Mouse (Mus musculus) kidney, postnatal 4 days (tissue): ENCODE data around the gene Sycp2.
"Not testable (repeated sequence)": the region's sequence is repeated elsewhere in the genome, so short reads cannot be mapped to it uniquely, and the experiment has no call there.

ENCODE experiments used
- DNase-seq, 2 experiments: peaks; one replicate each; pipeline ENCODE4 v3.0.0; 2021; ENCODE audit warnings: mixed read lengths in 2 of 2

Gene Sycp2

DNA sequence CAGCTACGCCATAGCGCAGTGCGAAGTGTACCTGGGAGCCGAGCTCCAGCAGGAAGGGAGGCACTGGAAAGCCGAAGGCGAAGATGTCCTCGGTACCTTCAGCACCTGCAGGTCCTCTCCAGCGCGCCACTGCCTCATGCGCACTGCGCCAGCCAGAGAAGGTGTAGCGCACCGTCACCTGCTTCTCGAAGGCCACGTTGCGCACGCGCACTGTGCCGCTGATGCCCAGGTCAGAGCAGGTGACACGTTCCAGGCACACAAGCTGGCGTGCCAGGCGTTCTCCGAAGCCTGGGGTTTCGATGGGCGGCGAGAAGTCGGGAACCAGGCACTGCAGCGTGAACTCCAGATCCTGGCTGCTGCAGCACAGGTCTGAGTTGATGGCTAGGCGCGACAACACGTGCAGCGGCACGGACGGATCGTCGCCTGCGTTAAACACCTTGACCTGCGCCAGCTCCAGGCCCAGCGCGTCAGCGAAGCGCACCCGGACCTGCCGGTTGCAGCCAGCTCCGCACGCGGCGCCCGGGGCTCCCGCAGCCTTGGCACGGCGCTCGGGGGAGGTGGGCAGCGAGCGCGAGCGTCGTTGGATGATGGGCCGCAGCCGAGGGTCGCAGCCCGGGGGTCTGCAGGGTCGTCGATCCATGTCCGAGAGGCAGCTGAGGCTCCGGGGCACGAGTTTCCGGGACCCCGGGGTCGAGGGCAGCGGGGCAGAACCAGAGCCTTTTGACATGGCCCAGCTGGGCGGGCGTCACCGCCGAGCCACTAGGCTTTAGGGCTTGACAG is 6.2 kb upstream of the Sycp2 start:
- peak; percentile 41 to 63 for DNase-seq

DNA sequence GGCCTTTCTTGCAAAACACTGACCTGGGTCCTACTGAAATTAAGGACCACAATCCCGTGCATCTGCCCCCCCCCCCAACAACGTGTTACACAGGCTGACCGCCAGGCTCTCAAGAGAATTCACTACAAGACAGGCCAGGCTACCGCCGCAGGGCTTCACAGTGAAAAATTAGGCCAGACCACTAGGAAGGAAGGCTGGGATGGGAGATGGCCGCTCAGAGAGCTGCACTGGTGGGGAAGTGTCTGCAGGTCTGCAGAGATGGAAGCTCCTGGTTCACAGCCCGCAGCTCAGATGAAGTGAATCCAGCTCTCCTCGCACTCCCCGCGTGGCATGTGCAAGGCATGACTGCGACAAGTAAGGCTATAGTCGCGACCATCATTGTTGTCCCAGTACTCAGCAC is 5.6 kb upstream of the Sycp2 start:
- no peak for DNase-seq

GRCm38 (mm10) chr2:178412598-178412997 is 5.1 kb upstream of the Sycp2 start:
- peak in 1 of 2 experiments; percentile 36 for DNase-seq

- no peak for DNase-seq
Measured at GRCm38 (mm10) chr2:178410286-178410685, 2.8 kb upstream of the Sycp2 start.

DNA sequence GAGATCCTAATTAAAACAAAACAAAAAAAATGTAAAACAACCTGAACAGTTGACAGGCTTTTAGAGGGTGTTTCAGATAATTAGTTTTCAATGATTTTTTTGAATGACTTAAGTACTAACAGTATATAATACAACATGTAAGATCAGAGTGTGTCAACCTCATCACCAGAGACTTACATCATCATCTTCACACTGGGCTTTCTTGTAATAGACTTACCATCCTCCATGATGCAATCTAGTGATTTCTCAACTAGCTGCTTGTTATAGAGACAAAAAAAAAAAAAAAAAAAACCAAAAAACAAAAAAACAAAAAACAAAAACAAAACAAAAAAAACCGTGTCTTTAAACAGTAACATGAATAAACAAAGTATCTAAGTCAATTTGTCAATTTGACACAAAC is 1.5 kb upstream of the Sycp2 start:
- no peak for DNase-seq

GRCm38 (mm10) chr2:178342597-178342996 is 64.9 kb downstream of the Sycp2 start:
- no peak for DNase-seq

DNA sequence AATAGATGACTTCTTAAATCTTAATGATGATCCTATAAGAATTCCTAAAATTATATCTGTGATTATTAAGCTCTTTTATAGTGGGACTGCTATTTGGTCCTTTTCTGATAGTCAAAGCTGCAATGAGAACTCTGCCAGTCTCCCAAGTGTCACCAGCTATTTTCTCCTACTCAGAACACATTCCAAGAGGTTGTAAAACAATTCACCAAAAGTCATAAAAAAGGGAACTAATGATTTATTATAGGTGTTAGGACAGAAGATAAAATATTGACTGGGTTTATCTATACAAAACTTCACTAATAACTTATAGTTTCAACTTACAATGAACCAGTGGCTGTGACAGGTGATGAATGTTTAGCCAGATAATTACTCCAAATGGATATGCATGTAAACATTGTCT is 65.4 kb downstream of the Sycp2 start:
- DNase-seq: not testable (repeated sequence)

DNA sequence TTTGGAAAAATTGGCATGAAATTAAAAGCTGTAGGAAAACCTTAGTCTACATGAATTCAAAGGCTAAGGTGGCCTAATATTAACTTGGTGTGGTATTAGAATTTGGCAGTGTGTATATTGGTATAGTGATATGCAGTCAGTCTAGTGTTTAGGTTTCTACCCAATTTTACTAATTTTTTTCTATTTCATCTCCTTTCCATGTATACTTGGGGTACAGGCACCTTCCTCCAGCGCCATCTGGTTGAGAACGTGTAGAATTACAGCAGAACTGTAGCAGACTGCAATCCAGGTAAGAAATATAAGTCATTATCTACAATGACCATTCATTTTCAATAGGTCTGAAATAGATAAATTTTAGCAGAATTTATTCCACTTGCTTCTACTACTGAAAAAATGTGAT is 68.4 kb downstream of the Sycp2 start:
- DNase-seq: no peak

GRCm38 (mm10) chr2:178337878-178338277 is 69.6 kb downstream of the Sycp2 start:
- DNase-seq: no peak

DNA sequence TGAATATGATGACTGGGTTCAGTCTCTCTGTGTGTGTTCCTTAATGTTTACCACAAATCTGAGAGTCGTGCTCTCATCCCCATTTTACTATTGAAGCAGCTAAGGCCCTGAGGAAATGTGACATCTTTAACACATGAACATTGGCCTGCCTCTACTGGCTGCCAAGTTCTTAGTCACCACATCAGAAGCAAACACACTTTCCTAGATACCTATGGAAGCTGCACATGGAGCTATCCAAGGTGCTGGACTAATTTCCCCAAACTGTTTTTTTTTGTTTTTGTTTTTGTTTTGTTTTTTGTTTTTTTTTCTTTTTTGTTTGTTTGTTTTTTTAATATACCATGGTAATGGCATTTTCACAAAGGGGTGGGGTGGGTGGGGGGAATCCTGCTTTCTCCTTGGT is 77.5 kb downstream of the Sycp2 start:
- peak; percentile 13 to 15 for DNase-seq

DNA sequence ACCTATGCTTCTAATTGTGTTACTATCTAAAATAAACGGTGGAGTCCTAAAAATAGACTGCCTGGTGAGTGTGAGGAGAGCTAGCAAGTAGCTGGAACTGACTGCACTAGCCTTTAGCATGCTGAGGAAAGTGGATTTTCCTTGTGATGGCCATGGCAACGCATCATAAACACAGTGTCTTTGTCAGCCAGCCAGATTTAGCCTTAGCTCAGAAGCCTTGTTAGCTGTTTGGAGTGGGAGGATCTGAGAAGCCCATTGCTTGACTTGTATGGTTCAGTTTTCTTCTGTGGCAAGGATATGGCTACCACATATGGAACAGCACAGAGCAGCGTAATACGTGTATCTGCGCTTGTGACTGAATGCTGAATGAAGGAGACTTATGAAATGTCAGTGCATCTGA is 77.9 kb downstream of the Sycp2 start:
- DNase-seq: no peak

DNA sequence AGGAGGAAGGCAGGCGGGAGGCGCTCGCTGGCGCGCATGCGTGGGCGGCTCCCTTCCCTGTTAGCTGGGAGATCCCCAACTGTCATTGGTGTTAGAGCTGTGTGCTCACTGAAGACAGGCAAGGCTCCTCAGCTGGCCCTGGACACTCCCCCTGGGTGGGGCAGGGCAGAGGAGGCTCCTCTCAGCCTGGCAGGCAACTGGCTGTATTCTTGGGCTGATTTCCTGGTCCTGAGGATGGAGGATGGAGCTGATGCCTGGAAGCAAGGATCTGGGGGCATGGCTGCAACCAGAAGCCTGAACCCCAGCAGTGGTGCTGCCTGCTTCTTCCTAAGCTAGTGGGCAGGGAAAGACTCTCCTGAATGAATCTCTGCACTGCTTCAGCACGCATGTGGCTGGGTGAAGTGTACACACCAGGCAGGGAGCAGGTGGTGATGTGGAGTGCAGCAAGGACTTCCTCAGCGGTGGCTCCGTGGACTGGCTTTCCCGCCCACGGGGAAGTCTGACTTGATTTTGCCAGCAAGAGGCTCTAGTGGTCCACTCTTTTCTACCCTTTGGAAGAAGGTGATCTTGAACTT is 79.9 kb downstream of the Sycp2 start:
- peak; percentile 64 to 65 for DNase-seq

- DNase-seq: no peak
Measured at GRCm38 (mm10) chr2:178326750-178327465, 80.6 kb downstream of the Sycp2 start.

DNA sequence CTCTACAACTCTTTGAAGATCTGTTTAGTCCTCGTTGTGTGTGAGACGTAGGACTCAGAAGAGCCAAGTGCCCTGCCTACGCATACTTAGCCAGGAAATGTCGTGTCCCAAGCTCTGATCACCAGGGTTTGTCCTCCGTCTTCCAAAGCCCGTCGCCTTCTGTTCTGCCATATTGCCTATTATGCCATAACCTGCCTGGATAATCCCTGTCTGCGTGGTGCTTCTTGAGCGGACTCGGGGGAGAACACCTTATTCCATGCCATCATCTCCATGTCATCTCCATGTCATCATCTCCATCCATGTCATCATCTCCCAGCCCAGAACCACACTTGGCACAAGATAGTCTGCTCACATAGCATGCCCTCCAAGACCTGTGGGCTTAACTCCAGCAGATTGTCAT is 81.4 kb downstream of the Sycp2 start:
- no peak for DNase-seq

GRCm38 (mm10) chr2:178324818-178325217 is 82.7 kb downstream of the Sycp2 start:
- DNase-seq: no peak

DNA sequence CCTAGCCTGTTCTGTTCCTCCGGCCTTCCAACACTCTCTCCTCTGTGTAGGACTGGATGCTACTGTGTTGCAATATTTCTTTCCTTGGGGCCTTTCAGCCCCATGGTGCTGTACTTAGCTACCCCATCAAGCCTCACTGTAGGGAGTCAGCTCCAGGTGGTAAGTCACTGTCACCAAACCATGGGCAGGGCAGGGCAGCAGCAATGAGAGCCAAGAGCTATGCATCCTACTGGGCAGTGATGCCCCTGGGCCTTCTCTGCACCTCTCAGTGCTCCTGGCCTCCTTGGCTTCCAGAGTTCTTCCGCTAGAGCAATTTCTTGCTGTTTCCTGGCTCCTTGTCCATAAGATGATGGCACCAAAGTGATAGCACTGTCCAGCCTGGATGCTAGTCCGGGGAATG is 83.1 kb downstream of the Sycp2 start:
- no peak for DNase-seq

DNA sequence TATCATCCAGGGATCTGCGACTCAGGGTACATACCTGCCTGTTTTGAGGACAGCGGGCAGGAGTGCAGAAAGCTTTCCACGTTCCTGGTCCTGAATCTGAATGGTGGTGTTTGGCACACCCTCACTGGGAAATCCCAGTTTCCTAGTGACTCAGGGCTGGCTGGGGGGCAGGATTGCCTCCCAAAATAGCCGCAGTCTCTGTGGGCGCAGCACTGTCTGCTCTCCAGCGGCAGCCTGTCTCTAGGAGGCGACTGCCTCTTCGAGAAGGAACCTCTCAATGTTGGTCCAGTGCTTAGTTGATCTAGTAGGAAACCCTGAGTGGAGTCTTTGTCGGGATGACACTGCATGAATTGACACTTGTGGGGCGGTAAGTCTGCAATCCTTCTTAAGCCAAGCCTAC is 86.2 kb downstream of the Sycp2 start:
- no peak for DNase-seq

DNA sequence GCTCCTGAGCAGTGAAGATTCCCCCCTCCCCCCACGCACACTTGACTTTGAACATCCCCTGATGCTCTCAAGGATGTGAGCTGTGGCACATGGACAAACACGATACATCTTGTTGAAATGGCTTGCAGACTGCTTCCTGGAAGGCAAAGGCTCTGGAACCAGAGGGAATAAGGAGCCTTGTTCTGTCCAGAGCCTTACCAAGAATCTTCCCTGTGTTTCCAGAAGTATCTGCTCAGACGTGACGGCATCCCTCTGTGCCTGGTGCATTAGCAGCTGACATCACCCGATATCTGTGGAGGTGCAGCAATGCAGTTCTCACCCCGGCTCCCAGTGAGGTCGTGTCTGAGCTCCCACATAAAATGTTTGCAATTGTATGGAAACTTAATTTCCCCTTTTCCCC is 87.7 kb downstream of the Sycp2 start:
- no peak for DNase-seq

GRCm38 (mm10) chr2:178316281-178316680 is 91.2 kb downstream of the Sycp2 start:
- no peak for DNase-seq

GRCm38 (mm10) chr2:178313539-178313938 is 93.9 kb downstream of the Sycp2 start:
- no peak for DNase-seq

- DNase-seq: no peak
Measured at GRCm38 (mm10) chr2:178304669-178305068, 102.8 kb downstream of the Sycp2 start.

DNA sequence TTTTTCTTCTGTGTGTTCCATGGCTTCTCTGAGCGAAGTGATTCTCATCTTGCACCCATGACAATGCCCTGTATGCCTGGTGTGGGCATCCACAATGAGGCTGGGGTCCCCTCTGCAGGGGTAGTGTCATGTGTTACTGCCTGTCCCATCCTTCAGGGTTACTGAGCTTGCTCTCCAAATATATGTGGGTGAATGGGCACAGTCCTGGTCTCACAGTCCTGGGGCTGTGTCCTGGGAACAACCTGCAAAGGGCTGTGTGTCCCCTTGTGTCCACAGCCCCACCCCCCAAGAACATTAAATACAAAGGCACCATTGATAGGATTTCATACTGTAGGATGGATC is 103.3 kb downstream of the Sycp2 start:
- no peak for DNase-seq

DNA sequence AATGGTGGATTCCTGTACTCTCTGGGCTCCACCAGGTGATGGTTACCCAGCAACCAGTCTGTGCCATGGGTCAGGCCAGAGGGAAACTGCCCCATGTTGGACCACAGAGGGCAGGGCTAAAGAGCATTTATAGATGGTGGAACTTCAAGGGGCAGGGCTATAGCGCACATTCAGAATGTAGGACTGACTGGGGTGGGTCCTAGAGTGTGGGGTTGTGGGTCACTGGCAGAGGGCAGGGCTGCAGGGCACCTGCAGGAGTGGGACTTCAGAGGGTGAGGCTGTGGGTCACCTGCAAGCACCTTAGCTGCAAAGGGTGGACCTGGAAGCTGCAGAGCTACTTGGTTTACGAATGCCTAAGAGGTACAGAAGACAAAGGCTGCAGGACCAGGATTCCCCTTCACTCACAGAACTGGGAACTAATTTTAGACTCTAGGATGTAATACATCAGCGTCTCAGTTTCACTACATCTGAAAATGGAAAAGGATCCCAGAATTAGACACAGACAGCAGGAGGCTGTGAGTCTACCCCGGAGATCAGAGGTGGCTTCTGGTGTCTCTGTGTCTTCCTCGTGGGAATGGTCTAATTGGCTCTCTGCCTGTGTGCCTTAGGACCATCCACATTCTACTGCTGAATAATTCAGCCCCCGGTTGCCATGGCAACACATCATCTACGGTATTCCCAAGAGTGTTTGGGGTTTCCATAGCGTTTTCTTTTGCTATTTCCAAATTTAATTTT is 103.9 kb downstream of the Sycp2 start:
- no peak for DNase-seq
